Mouse (Mus musculus): ENCODE measurements around the gene Gm20388. TPM values are rescaled to one million over a fixed set of nuclear protein-coding genes. Genes with fewer than 3 reads are reported as not detected.
A peak's percentile ranks its signal among the peaks of the same experiment; 100 is the strongest.

Gm20388 gene
- polyA plus RNA-seq, 1 experiment from 2014 or later: not detected

GRCm38 (mm10) chr8:121104049-121104818, 1193.6 kb downstream of the Gm20388 start:
- ATAC-seq (ENCODE audit: insufficient number of reproducible peaks, insufficient read depth, low FRiP score, low TSS enrichment, low read depth): no peak
- Histone ChIP-seq H3K4me3 (no peak overlapping the region), H3K4me2 (no peak overlapping the region), H3K27me3 (no peaks in the 10 kb centered on the region), H3K36me3 (peaks cover 68% of the 10 kb centered on the region), H3K27ac (no peak overlapping the region), H3K9me3 (no peaks in the 10 kb centered on the region), H3K9ac (0 out of 2 replicates have a peak overlapping the region, but pooled peaks have one; percentile 21), H3K4me1 (peaks cover 18% of the 10 kb centered on the region)
- 49% methylated on average over 17 of the region's 17 CpGs for WGBS

DNA sequence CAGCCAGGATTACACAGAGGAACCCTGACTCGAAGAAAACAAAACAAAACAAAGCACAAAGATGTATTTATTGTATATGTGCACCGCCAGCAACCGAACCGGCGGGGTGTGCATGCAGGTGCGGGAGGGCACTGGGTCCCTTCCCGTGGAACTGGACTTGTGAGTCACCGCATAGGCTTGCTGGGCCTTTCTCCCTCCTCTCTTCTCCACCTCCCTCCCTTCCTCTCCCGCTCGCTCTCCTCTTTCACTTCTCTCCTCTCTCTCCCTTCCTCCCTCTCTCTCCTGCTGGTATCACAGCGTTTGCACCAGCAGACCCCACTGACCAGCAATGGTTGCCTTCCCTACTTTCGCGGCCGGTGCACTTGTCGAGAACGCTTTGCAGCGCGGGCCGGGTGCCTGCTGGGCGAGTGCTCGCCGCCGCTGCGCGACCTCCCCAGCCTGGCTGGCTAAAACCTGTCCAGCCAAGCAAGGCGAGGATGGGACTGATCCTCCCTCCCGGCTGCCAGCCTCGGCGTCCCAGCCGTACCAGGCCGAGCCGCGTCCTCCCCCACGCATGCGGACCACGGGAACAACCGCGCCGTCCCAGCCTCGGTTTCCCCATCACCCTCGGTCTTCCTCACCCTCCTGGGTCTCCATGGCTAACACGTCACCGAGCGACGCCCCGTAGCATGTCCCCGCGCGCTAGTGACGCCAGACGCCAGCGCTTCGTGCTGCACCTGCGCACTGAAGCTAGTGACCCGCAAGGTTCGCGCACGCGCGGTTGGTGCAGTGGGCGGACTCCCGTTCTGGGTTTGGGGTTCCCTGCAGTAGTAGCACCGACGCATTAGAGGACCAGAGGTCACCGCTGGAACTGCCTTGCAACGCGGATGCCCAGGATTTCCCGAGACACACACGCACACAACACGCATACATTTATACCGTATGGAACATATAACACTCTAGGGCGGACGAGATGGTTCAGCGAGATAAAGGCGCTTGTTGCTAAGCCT, 1197.3 kb downstream of the Gm20388 start, which contains the start of gene Mthfsd:
TSS of gene Mthfsd (minus strand) at position 725 of the 989 bp plus-strand sequence.
- ATAC-seq (ENCODE audit: insufficient number of reproducible peaks, insufficient read depth, low FRiP score, low TSS enrichment, low read depth): peak; percentile 86
- Histone ChIP-seq H3K4me2 (peak within 1 kb of the TSS; percentile 85), H3K27ac (peak within 1 kb of the TSS; percentile 77), H3K9ac (peak within 1 kb of the TSS; percentile 96), H3K27me3 (peaks cover 19% of the 10 kb centered on the region; the same call in 1 of the 2 replicates), H3K4me3 (peak within 1 kb of the TSS; percentile 94), H3K4me1 (peaks cover 18% of the 10 kb centered on the region), H3K36me3 (peaks cover 31% of the 10 kb centered on the region), H3K9me3 (no peaks in the 10 kb centered on the region)
- 1% methylated on average over 75 of the region's 75 CpGs for WGBS

GRCm38 (mm10) chr8:121108657-121109056, 1198.0 kb downstream of the Gm20388 start:
- 9% methylated on average over 5 of the region's 5 CpGs for WGBS
- Histone ChIP-seq H3K9ac (peak overlapping the region; percentile 96), H3K27me3 (peaks cover 23% of the 10 kb centered on the region), H3K4me3 (peak overlapping the region; percentile 94), H3K4me1 (peaks cover 21% of the 10 kb centered on the region), H3K36me3 (peaks cover 24% of the 10 kb centered on the region), H3K4me2 (peak overlapping the region; percentile 85), H3K27ac (peak overlapping the region; percentile 55; the same call in 1 of the 2 replicates), H3K9me3 (no peaks in the 10 kb centered on the region)
- no peak for ATAC-seq (ENCODE audit: insufficient number of reproducible peaks, insufficient read depth, low FRiP score, low TSS enrichment, low read depth)

DNA sequence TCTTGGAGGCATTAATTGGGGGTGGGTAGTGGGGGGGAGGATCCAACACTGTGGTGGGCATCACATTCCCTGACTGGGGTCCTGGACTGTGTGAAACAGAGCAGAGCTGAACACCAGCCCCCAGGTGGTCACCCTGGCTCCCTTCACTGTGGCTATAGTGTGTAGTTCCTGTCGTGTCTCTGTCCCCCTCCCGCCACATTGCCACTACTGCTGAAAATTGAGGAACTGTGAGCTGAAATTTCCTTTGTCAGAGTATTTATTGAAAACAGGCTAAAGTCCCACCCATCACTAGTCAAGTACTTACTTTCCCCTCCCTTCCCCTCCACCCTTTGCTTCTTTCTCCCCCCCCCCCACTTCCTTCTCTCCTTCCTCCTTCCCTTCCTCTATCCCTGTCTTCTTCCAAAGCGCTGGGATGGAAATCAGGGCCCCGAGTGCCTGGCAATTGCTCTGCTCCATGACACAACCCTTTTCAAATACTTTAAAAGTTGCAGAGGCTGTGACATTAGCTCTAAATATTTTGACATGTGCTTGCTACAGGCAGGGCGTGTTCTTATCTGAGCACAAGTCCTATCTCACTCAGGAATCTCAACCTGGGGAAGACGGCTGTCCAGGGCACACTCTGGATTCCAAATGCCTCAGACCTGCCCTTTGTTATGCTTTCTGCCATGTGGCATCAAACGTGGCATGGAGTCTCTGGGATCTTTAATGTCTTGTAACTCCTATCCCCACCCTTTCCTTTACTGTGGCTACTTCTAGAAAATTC, 1200.7 kb downstream of the Gm20388 start:
- H3K36me3 ChIP-seq: peaks cover 3% of the 10 kb centered on the region
- no peaks in the 10 kb centered on the region for H3K9me3 ChIP-seq
- H3K9ac ChIP-seq: no peak overlapping the region
- ATAC-seq (ENCODE audit: insufficient number of reproducible peaks, insufficient read depth, low FRiP score, low TSS enrichment, low read depth): no peak
- H3K4me1 ChIP-seq: peaks cover 30% of the 10 kb centered on the region
- no peak overlapping the region for H3K4me3 ChIP-seq
- H3K27ac ChIP-seq: no peak overlapping the region
- H3K4me2 ChIP-seq: no peak overlapping the region
- H3K27me3 ChIP-seq: peaks cover 47% of the 10 kb centered on the region
- 45% methylated on average over 7 of the region's 7 CpGs for WGBS

DNA sequence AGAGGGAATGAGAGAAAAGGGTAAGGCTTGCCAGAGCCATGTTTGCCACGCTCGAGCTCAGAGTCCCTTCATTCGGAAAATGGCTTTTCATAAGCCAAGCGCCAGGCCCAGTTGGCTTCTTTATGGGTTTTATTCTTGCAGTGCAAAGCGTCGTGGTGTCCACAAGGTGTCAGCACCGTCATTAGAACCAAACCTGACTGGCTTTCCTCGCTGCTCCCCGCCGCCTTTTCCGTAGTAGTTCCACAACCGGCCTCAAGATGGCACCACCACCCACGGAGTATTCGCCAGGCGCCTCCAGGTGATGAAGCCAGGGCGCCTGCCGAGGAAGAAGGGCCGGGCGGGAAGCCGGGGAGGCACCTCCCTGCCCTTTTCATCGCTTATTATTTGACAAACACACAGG, 1202.6 kb downstream of the Gm20388 start:
- peak; percentile 16; the same call in 1 of the 2 replicates for ATAC-seq (ENCODE audit: insufficient number of reproducible peaks, insufficient read depth, low FRiP score, low TSS enrichment, low read depth)
- Histone ChIP-seq H3K4me3 (no peak overlapping the region; the same call in 1 of the 2 replicates), H3K4me2 (peak overlapping the region; percentile 46), H3K9ac (no peak overlapping the region), H3K4me1 (peaks cover 37% of the 10 kb centered on the region), H3K27ac (no peak overlapping the region), H3K36me3 (no peaks in the 10 kb centered on the region), H3K27me3 (peaks cover 66% of the 10 kb centered on the region), H3K9me3 (0 out of 2 replicates have a peak, but pooled peaks cover 3% of the 10 kb centered on the region)
- 1% methylated on average over 21 of the region's 21 CpGs for WGBS

DNA sequence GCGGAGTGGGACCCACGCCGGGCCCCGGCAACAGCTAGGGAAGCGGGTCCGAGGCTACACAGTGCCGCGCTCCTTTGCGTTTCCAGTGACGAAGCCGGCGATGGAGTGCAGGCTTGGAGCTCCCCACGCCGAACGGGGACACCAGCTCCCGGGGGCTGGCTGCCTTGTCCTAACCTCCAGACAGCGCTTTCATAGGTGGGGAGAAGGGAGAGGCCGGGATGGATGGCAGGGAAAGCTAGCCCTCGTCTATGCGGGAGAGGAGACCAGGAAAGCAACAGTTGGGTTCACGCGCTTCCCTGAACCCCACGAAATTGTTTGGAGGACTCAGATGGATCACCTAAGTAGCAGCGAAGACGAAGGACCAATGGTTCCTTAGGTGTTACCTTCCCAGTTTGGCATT, 1204.5 kb downstream of the Gm20388 start:
- ATAC-seq (ENCODE audit: insufficient number of reproducible peaks, insufficient read depth, low FRiP score, low TSS enrichment, low read depth): no peak
- Histone ChIP-seq H3K36me3 (no peaks in the 10 kb centered on the region), H3K27ac (no peak overlapping the region), H3K4me2 (peak overlapping the region; percentile 39), H3K9me3 (0 out of 2 replicates have a peak, but pooled peaks cover 3% of the 10 kb centered on the region), H3K4me3 (peak overlapping the region; percentile 20), H3K27me3 (peaks cover 83% of the 10 kb centered on the region), H3K9ac (peak overlapping the region; percentile 55), H3K4me1 (peaks cover 34% of the 10 kb centered on the region)
- 1% methylated on average over 25 of the region's 25 CpGs for WGBS

DNA sequence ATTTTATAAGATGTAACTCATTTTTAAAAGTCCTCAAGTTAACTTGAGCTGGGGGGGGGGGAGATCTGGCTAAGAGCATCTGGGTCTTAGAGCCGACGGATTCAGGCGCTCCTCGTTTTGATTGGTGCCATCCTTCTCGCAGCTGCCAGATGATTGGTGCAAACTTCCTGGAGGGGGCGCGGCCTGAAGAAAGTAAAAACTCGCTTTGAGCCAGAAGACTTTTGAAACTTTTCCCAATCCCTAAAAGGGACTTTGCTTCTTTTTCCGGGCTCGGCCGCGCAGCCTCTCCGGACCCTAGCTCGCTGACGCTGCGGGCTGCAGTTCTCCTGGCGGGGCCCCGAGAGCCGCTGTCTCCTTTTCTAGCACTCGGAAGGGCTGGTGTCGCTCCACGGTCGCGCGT, 1205.3 kb downstream of the Gm20388 start, which contains the start of gene Foxc2:
TSS of gene Foxc2 (plus strand) at position 224 of the 400 bp plus-strand sequence.
- Histone ChIP-seq H3K9ac (peak within 1 kb of the TSS; percentile 78), H3K36me3 (no peaks in the 10 kb centered on the region), H3K4me1 (peaks cover 34% of the 10 kb centered on the region), H3K4me2 (peak within 1 kb of the TSS; percentile 92), H3K4me3 (peak within 1 kb of the TSS; percentile 59), H3K27me3 (peaks cover 87% of the 10 kb centered on the region), H3K27ac (peak within 1 kb of the TSS; percentile 81), H3K9me3 (0 out of 2 replicates have a peak, but pooled peaks cover 3% of the 10 kb centered on the region)
- under 1% methylated on average over 25 of the region's 25 CpGs for WGBS
- ATAC-seq (ENCODE audit: insufficient number of reproducible peaks, insufficient read depth, low FRiP score, low TSS enrichment, low read depth): no peak

DNA sequence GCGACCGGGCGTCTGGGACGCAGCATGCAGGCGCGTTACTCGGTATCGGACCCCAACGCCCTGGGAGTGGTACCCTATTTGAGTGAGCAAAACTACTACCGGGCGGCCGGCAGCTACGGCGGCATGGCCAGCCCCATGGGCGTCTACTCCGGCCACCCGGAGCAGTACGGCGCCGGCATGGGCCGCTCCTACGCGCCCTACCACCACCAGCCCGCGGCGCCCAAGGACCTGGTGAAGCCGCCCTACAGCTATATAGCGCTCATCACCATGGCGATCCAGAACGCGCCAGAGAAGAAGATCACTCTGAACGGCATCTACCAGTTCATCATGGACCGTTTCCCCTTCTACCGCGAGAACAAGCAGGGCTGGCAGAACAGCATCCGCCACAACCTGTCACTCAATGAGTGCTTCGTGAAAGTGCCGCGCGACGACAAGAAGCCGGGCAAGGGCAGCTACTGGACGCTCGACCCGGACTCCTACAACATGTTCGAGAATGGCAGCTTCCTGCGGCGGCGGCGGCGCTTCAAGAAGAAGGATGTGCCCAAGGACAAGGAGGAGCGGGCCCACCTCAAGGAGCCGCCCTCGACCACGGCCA, 1206.0 kb downstream of the Gm20388 start:
- H3K9me3 ChIP-seq: 0 out of 2 replicates have a peak, but pooled peaks cover 3% of the 10 kb centered on the region
- peaks cover 92% of the 10 kb centered on the region for H3K27me3 ChIP-seq
- H3K4me3 ChIP-seq: peak overlapping the region; percentile 59
- peak overlapping the region; percentile 81 for H3K27ac ChIP-seq
- under 1% methylated on average over 55 of the region's 55 CpGs for WGBS
- no peaks in the 10 kb centered on the region for H3K36me3 ChIP-seq
- ATAC-seq (ENCODE audit: insufficient number of reproducible peaks, insufficient read depth, low FRiP score, low TSS enrichment, low read depth): peak; percentile 67; the same call in 1 of the 2 replicates
- H3K9ac ChIP-seq: peak overlapping the region; percentile 78
- peaks cover 38% of the 10 kb centered on the region for H3K4me1 ChIP-seq
- H3K4me2 ChIP-seq: peak overlapping the region; percentile 92

DNA sequence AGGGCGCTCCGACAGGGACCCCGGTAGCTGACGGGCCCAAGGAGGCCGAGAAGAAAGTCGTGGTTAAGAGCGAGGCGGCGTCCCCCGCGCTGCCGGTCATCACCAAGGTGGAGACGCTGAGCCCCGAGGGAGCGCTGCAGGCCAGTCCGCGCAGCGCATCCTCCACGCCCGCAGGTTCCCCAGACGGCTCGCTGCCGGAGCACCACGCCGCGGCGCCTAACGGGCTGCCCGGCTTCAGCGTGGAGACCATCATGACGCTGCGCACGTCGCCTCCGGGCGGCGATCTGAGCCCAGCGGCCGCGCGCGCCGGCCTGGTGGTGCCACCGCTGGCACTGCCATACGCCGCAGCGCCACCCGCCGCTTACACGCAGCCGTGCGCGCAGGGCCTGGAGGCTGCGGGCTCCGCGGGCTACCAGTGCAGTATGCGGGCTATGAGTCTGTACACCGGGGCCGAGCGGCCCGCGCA, 1206.6 kb downstream of the Gm20388 start:
- H3K4me3 ChIP-seq: peak overlapping the region; percentile 59
- 0 out of 2 replicates have a peak, but pooled peaks cover 3% of the 10 kb centered on the region for H3K9me3 ChIP-seq
- H3K27ac ChIP-seq: no peak overlapping the region
- peak overlapping the region; percentile 92 for H3K4me2 ChIP-seq
- no peaks in the 10 kb centered on the region for H3K36me3 ChIP-seq
- peaks cover 93% of the 10 kb centered on the region for H3K27me3 ChIP-seq
- peaks cover 38% of the 10 kb centered on the region for H3K4me1 ChIP-seq
- H3K9ac ChIP-seq: peak overlapping the region; percentile 78
- WGBS: under 1% methylated on average over 62 of the region's 62 CpGs
- no peak for ATAC-seq (ENCODE audit: insufficient number of reproducible peaks, insufficient read depth, low FRiP score, low TSS enrichment, low read depth)

- WGBS: under 1% methylated on average over 28 of the region's 28 CpGs
- Histone ChIP-seq H3K4me2 (peak overlapping the region; percentile 92), H3K36me3 (no peaks in the 10 kb centered on the region), H3K27me3 (peaks cover 93% of the 10 kb centered on the region), H3K4me1 (peaks cover 38% of the 10 kb centered on the region), H3K9ac (peak overlapping the region; percentile 78), H3K27ac (no peak overlapping the region), H3K9me3 (0 out of 2 replicates have a peak, but pooled peaks cover 3% of the 10 kb centered on the region), H3K4me3 (peak overlapping the region; percentile 59)
- no peak for ATAC-seq (ENCODE audit: insufficient number of reproducible peaks, insufficient read depth, low FRiP score, low TSS enrichment, low read depth)
Observed at GRCm38 (mm10) chr8:121117906-121118305, 1207.3 kb downstream of the Gm20388 start.
